Mouse (Mus musculus): Measurements from ENCODE around the gene Trip6. TPM values are rescaled to one million over a fixed set of nuclear protein-coding genes. Genes with fewer than 3 reads are reported as not detected.

Gene Trip6
- total RNA-seq (2014; fragmentation: Nextera tagmentation), result 21.8 and 27.9 TPM in 2 replicates
- total RNA-seq (2017), result 19.6 and 29.9 TPM in 2 replicates

DNA sequence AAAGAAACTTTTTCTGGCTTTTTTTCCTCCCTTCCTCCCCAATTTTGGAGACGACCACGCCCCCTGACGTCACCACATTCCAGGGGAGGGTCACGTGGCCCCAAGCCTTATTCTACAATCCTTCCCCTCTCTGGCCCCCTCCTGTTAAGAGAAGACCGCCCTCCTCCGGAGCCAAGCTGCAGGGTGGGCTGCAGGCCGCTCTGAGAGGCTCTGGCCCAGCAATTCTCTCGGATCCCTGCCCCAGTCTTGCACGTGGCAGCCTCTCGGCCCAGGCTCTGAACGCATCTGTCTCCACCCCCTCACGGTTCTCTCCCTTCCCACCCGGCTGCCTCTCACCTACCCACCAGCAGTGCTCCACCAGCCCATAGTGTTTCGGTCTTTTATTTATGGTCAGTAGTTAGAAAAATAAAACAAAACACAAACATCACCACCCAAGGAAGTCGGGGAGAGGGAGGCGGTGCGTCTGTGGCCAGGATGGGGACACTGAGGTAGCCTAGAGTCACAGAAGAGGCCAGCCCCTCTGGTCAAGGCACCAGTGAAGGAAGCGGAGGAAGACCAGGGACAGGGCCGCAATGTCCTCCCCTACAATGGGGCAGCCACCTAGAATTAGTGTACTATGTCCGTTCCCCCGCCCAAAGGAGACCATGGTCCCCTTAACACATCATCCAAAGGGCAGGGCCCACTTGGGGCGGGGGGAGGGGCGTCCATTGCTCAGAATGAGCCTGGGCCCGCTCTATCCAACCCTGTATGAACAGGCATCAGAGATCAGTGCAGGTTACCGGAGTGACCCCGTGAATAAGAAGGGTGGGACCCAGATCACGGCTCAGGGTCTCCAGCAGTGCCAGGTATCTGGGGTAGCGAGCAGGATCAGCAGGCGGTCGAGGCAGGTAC, at the start of gene Trip6:
Trip6 (minus strand) TSS at position 212 of the 891 bp plus-strand sequence.
- ATAC-seq (replicated peaks; ENCODE audit: low FRiP score, low TSS enrichment, poor library complexity, severe bottlenecking), result peak; percentile 38

DNA sequence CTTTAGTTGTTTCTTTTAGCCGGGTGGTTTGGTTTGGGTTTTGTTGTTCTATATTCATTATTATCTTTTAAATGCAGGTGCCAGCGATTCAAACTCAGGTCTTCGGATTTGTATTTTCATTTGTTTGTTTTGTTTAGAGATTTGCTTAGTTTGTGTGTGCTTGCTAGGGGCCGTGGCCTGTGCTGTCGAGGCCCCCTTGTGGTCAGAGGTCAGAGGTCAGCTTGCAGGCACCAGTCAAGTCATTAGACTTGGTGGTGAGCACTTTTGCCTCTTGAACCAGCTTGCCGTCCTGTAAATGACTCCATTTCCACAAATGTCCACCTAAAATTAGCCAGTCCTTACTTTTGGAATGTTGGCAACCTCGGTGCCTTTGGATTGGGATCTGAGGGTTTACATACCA, 44.2 kb upstream of the Trip6 start:
- no peak for ATAC-seq (replicated peaks; ENCODE audit: low FRiP score, low TSS enrichment, poor library complexity, severe bottlenecking)

DNA sequence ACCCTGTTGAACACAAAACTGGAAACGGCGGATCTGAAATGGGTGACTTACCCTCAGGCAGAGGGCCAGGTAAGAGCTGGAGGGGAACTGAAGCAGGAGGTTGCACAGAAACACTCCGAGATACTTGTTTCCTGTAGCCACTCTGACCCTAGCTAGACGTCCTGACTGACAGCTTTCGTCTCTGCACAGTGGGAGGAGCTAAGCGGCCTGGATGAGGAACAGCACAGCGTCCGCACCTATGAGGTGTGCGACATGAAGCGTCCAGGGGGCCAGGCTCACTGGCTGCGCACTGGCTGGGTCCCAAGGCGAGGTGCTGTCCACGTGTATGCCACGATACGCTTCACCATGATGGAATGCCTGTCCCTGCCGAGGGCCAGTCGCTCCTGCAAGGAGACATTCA, 39.9 kb upstream of the Trip6 start:
- ATAC-seq (replicated peaks; ENCODE audit: low FRiP score, low TSS enrichment, poor library complexity, severe bottlenecking), result no peak

DNA sequence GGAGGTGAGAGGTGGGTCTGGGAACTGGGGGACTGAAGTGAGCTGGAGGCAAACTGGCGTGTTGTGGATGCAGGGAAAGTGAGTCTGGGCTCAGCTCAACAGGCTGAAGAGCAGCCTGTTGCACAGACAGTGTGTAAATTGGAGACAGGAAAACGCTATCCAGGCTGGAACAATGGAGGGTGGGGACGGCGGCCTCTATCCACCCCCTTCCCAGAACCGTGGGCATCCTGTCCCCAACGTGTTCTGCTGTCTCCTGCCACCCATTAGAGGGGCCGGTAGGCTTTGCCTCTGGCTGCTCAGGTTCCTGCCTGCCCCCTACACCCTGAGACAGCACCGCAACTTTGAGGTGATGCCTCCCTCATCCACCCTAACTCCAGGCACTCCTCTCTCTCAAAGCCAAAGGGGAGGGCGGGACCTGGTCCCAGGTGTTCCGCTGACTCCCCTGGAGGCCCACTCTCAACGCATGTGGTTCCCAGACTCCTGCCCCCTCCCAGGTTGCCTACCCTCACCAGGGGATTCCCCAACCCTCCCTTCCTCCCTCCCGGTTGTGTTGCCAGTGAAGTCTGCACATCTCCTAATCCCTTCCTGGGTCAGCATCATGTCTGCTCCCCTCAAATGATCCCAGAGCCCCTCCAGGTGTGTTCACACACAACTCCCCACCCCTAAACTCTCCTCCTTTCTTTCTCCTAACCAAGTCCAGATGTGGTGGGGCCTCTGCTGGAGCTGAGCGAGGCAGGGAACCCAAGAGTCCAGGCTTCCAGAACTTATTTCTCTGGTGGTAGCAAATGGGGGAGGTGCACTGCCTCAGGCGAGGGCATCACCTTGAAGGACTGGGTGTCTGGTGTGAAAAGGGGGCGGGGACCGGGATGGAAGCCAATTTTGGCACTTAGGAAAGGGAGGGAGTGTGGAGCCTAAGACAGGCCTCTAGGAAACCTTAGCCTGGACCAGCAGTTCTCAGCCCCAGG, 38.1 kb upstream of the Trip6 start:
- no peak for ATAC-seq (replicated peaks; ENCODE audit: low FRiP score, low TSS enrichment, poor library complexity, severe bottlenecking)

DNA sequence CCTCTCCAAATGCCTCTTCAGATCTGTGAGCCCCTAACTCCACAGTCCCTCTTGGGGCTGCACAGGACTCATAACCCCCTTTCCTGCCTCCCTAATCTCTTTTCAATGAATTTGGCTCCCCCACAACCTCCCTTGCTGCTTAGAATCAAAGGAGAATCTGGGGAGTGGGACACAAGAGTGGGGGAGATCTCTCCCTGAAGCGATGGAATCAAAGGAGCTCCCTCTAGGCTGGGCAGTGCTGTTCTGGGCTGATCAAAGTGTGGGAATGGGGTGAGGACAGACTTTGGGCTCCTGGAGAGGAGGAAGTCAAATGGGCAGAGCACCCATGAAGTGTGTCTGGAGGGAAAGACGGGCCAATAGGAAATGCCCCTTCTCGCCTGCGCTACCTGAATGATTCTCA, 37.2 kb upstream of the Trip6 start:
- ATAC-seq (replicated peaks; ENCODE audit: low FRiP score, low TSS enrichment, poor library complexity, severe bottlenecking), result no peak

DNA sequence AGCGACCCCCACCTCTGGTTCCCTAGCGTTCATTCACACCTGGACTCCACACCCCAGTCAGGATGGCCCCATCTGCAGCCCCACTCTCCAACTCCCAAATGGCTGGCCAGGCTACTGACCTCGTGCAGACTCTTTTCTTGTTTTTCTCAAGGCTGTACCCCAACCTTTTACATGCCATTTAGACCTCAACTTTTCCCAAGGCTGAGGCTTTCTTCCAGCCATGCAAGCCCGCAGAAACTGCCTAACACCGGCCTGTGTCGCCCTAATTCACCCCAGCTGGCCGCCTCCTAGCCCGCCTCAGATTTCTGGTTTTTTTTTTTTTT, 36.8 kb upstream of the Trip6 start:
- ATAC-seq (replicated peaks; ENCODE audit: low FRiP score, low TSS enrichment, poor library complexity, severe bottlenecking), result no peak

DNA sequence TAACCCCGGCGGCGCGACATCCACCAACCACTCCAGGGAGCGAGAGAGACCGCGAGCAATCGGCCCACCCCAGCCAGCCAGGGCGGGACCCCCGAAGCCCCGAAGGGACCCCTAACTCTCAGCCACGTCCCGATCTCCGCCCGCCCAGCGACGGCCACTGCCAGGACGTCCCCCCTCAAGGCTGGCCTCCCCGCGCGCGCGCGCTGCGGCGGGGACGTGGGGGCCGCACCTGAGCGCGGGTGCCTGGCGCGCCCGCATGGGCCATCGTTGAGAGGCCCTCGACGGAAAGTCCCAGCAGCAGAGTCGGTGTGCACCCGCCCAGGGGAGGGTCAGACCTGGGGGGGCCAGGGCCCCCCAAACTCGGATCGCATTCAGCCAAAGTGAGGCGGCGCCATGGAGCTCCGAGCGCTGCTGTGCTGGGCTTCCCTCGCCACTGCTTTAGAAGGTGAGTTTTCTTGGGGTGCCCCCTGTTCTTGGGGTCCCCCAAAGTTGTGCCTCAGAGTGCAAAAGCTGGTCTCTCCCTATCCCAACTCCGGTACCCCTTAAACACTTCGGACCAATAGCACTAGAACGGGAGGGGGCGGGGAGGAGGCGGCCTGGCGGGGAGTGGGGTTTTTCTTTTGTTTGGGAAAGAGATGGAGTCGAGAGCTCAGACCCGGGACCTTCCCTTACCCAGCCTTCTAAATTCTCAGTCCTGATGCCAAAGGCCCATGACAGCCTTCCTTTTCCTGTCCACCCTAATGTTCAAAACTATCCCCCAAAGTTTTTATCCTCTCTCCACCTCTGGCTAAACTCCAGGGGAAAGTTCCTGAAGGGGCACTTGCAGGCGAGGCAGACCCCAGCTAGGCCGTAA, 36.2 kb upstream of the Trip6 start:
- ATAC-seq (replicated peaks; ENCODE audit: low FRiP score, low TSS enrichment, poor library complexity, severe bottlenecking), result no peak

DNA sequence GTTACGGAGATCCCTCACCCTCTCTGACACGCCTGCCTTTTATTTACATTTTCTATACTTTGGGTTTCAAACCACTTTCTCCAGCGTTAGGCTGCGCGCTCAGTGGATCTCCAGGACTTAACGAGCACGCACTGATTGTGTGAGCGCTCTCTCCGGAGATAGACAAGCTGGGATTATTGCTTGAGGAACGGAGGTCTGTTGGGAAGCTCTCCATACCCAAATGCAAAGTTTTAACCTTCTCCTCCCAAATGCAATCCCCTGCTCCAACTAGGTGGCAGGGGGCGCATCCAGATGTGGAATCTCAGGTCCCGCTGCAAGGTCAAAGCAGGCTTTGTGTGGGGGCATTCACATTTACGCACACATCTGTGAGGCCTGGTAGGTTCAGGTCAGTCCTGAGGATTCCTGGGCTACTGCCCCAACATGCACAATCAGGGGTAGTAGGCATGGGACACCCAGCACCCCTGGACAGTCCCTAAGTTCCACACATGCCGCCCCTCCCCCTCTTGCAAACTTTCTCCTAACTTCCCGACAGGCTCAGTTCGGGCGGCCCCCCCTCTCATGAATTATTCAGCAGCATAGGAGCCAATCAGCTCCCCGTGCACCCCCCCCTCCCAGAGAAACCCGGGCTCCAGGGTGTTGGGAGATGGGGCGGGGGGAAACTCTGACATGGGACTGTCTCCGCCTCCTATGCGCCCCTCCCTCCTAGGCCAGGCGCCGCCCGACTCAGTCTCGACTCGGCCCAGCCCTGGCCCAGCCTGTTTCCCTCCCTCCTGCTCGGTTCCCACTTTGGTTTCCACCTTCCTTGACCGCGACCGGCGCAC, 35.4 kb upstream of the Trip6 start, which contains the start of gene Ephb4:
Ephb4 (plus strand) TSS at position 726 of the 821 bp plus-strand sequence.
- no peak for ATAC-seq (replicated peaks; ENCODE audit: low FRiP score, low TSS enrichment, poor library complexity, severe bottlenecking)

DNA sequence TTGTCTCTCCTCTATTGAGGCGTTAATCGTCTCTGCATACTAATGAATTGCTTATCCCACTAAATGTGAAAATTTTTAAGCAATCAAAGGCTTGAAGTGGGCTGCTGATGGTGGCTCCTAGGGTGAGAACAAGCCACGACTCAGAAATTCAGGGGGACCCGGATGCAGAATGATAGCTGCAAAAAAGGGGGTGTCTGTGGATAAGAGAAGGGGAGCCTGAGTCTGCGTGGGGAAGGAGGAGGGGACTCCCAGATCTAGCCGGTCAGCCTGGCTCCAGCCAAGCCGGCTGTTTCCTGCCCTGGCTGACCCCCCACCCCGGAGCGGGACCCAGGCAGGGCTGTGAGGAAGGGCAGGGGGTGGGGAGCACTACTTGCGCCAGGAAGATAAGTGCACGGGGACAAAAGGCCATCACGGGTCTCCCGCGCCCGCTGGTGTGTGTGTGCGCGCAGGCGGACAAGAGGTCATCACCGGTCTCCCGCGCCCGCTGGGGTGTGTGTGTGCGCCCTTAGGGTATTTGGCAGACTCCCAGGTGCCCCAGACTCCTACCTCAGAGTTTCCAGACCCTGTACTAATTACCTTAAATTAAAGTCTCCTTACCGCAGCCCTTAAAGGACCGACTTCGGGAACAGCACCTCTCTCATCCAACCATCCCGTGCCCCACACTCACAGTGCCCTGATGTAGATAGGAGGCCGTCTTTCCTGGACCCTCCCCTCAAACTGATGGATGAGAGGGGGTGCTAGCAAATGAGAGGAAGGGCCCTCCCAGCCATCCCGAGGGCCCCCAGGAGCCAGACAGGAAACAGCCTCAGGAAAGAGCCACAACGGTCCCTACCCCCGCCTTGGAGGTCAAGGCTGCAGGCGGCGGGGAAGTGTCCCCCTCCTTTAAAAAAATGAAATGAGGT, 34.5 kb upstream of the Trip6 start:
- ATAC-seq (replicated peaks; ENCODE audit: low FRiP score, low TSS enrichment, poor library complexity, severe bottlenecking), result no peak

DNA sequence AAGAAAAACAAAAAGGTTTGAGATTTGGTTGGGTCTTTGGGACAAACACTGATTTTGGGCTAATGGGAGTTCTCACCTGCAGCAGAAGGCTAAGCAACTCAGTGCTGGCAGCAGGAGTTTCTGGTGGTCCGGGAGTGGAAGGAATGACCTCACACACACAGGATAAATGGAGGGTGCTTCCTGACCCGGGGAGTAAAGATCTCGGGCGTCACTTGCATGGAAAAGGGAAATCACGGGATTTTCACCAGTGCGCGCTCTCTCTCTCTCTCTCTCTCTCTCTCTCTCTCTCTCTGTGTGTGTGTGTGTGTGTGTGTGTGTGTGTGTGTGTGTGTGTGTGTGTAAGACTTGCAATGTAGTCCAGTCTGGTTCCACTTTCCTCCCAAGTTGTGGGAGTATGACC, 33.7 kb upstream of the Trip6 start:
- ATAC-seq (replicated peaks; ENCODE audit: low FRiP score, low TSS enrichment, poor library complexity, severe bottlenecking), result no peak

DNA sequence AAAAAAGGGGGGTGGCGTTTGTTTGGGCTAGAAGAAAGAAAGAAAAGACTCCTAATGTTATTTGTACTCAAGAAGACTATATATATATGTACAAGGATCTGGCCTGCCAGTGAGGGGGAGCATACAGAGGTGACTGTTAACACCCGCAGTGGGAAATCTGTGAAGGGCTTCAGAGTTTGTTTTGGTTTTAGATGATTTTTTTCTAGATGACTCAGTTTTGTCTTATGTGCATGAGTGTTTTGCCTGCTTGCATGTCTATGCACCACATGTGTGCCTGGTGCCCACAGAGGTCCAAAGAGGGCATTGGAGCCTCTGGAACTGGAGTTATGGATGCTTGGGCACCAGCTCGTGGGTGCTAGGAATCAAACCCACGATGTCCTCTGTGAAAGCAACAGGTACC, 32.8 kb upstream of the Trip6 start:
- ATAC-seq (replicated peaks; ENCODE audit: low FRiP score, low TSS enrichment, poor library complexity, severe bottlenecking), result no peak

DNA sequence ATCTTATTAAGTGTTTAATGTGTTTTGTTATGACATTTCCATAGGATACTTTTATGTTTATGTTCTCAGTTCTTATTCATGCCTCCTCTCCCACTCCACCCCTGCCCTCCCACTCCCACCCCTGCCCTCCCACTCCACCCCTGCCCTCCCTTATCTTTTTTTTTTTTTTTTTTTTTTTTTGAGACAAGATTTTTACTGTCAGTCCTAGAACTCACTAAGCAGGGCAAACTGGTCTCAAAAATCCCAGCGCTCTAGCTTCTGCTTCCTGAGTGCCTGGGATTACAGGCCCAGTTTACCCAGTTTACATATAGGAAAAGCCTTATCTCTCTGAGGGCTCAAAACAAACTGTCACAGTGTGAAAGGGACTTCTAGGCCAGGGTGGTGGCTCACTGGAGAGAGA, 32.2 kb upstream of the Trip6 start:
- no peak for ATAC-seq (replicated peaks; ENCODE audit: low FRiP score, low TSS enrichment, poor library complexity, severe bottlenecking)

DNA sequence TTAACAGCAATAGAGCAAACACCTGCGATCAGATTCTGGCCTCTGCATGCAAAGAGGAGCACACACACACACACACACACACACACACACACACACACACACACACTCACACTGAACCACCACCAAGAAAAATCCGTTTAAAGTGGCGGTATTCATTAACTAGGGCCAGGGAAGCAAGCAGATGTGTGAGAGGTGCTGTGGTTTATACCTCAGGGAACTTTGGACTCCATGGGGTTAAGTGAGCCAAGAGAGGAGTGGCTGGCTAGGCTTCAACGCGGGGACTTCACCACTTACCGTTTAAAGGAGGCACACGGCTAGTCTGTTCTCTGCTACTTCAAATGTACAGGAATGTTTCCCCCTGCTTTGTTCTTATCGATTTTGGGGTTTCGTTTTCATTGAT, 31.6 kb upstream of the Trip6 start:
- ATAC-seq (replicated peaks; ENCODE audit: low FRiP score, low TSS enrichment, poor library complexity, severe bottlenecking), result no peak

DNA sequence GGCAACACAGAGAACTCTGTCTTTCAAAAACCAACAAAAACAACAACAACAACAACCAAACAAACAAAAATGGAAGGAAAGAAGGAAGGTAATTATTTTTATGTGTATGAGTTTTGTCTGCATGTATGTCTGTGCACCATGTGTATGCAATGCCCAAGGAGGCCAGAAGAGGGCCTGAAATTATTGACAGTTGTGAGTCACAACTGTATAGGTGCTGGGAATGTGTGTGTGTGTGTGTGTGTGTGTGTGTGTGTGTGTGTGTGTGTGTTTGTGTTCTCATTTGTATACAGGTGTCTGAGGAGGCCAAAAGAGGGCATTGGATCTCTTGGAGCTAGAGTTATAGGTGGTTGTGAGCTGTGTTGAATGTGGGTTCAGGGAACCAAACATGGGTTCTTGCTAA, 29.7 kb upstream of the Trip6 start:
- no peak for ATAC-seq (replicated peaks; ENCODE audit: low FRiP score, low TSS enrichment, poor library complexity, severe bottlenecking)

DNA sequence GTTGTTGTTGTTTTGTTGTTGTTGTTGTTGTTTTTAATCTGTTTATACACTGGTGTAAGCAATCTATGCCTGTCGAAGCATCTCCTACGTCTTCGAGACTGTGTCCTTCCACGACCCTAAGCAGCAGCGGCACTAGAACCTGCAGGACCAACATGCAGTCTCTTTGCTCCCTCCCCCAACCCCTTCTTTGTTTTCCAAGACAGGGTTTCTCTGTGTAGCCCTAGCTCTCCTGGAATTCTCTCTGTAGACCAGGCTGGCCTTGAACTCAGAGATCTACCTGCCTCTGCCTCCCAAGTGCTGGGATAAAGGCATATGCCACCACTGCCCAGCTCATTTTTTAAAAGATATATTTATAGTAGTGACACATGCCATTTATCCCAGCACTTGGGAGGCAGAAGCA, 29.2 kb upstream of the Trip6 start:
- ATAC-seq (replicated peaks; ENCODE audit: low FRiP score, low TSS enrichment, poor library complexity, severe bottlenecking), result no peak

DNA sequence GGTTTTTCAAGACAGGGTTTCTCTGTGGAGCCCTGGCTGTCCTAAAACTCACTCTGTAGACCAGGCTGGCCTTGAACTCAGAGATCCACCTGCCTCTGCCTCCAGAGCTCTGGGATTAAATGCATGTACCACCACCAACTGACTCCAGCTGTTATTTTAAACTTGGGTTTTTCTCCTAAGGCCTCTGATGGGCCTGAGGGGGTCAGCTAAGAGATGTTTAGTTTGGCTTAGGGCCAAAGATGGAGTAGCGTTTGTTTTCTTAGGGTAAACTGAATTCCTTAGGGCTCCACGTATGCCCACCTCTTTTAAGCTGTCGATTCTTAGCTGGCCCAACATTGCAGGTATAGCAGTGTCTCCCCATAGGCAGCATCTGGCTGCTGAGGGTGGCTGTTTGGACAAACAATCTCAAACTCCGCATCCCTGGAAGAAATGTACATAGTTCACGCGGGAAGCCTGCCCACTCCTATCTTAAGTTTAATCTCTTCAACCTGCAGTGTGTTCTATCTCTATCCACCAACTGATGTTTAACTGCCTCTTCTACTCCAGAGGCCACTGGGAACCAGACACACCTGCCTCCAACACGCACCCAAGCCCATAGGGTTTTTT, 28.3 kb upstream of the Trip6 start:
- no peak for ATAC-seq (replicated peaks; ENCODE audit: low FRiP score, low TSS enrichment, poor library complexity, severe bottlenecking)

DNA sequence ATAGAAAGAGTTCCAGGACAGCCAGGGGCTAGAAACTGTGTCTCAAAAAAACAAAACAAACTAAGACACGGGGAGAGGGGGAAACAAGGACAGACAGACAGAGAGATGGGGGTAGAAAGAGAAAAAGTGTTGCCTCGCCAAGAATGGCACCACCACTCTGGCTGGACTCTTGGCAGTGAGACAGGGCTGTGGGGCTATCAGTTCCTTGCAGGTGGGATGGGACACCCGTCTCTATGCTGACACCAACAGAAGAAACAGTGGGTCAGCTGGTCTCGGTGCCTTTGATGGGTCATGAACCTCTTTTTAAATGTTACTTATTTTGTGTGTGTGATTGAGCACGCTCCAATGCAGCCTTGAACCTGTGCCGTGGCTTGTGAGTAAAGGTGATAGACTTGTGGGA, 26.0 kb upstream of the Trip6 start:
- peak; percentile 45 for ATAC-seq (replicated peaks; ENCODE audit: low FRiP score, low TSS enrichment, poor library complexity, severe bottlenecking)
